Mouse (Mus musculus) thymus, postnatal 25 days (tissue): Measurements from ENCODE around the gene Cmtm3.
"Not testable (repeated sequence)": the region's sequence is repeated elsewhere in the genome, so short reads cannot be mapped to it uniquely, and the experiment has no call there.

Experiments
- DNase-seq: peaks from one replicate; pipeline ENCODE4 v3.0.0; 2022

The Cmtm3 gene

DNA sequence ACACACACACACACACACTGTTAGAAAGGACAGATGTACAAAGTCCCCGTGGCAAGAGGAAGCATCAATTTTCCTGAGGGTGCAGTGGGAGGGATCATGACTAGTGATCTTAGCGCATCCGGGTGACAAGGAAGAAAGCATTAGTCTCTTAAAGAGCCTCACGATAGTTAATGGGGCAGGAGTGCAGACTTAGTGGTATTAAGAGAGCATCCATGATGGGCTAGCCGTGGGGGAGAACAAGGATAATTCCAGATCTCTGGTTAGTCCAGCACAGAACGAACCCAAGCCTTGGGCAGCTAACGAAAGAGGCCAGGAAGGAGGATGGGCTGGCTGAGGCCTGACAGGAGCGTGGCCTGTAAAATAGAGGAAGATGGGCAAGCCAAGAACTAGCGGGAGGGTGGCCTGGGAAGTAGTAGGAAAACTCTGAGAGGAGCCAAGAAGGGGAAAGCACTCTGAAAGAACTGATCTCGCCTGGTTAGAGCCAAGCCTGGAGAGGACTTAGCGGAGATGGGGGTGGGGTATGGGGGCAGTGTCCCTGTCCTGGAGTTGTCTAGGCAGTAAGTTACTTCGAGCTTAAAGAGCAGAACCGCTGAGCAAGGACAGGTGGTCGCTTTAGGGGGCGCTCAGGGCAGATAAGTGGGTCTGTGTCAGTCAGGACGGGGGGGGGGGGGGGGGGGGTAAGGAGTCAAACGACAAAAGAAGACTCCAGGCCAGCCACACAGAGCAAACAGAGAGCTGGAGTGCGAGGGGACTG lies at the start of gene Cmtm3:
Gene Cmtm3 (plus strand): TSS at position 182 of the 754 bp plus-strand sequence.
- DNase-seq: no peak

- DNase-seq: not testable (repeated sequence)
These were observed 46.1 kb upstream of the Cmtm3 start, which contains the start of gene Cmtm2a for GRCm38 (mm10) chr8:104293081-104293480. Cmtm2a (minus strand) TSS chr8:104293181.

- DNase-seq: no peak
These were observed 44.8 kb upstream of the Cmtm3 start for GRCm38 (mm10) chr8:104294396-104294795.

DNA sequence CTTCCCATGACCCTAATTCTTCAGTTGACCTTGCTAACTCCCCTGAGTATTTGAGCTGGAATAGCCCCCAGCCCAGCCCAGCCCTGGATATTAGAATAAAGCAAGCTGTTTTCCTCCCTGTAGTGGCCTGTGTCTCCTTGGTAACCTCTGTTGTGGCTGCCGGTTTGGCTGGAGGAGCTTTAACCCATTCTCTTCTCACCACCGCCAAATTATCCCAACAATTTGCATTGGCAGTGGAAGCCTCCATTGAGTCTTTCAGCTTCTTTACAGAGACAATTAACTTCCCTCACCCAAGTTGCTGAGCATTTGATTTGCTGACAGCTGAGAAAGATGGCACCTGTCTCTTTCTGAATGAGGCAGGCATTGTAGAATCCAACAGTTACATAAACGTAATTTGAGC lies 37.6 kb upstream of the Cmtm3 start:
- DNase-seq: not testable (repeated sequence)

GRCm38 (mm10) chr8:104302536-104302935 lies 36.7 kb upstream of the Cmtm3 start:
- DNase-seq: not testable (repeated sequence)

- DNase-seq: no peak
These were observed 34.2 kb upstream of the Cmtm3 start for GRCm38 (mm10) chr8:104304962-104305361.

- DNase-seq: not testable (repeated sequence)
These were observed 30.9 kb upstream of the Cmtm3 start for GRCm38 (mm10) chr8:104308341-104308740.

- DNase-seq: not testable (repeated sequence)
These were observed 29.6 kb upstream of the Cmtm3 start, which contains the start of the genes Gm45711 and Cmtm1 for GRCm38 (mm10) chr8:104309441-104310155. Gm45711 (minus strand) TSS chr8:104310081. Cmtm1 (minus strand) TSS chr8:104310145.

DNA sequence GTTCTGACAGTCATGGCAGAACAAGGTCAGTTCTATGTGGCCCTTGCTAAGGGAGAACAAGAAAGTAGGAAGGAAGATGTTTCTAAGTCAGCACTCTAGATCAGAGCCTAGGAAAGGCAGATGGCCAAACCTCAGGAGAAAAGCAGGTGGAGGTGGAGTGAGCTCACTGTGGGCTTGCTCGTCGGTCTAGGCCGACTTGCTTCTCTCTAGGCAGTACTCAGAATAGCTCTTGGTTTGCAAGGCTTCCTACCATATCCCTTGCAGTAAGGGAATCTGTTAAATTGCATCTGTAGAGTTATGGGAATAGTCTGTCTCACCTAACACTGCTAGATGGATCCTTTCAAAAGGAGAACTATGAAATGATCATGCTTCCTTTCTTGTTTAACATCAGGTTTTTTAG lies 27.2 kb upstream of the Cmtm3 start:
- not testable (repeated sequence) for DNase-seq

GRCm38 (mm10) chr8:104313311-104313710 lies 25.9 kb upstream of the Cmtm3 start:
- no peak for DNase-seq

DNA sequence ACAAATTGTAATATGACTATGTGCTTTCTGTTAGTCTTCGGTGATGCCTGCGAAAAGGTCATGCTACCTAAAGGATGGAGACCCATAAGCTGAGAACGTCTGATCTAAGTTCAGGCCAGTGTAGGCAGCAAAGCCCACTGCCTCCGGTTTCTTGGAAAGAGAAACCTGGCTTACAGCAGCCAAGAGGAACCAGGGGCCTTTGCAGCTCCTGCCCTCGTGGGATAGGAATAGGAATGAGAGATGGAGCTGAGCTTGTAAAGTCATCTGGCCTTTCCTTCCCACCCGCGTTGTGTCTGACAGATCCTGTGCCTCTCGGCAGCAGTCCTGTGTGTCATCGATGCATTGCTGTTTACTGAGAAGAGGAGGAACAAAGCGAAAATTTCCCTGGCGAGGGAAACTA lies 17.9 kb upstream of the Cmtm3 start, which contains the start of gene Gm11020:
Gene Gm11020 (plus strand): TSS at position 301 of the 400 bp plus-strand sequence.
- not testable (repeated sequence) for DNase-seq

DNA sequence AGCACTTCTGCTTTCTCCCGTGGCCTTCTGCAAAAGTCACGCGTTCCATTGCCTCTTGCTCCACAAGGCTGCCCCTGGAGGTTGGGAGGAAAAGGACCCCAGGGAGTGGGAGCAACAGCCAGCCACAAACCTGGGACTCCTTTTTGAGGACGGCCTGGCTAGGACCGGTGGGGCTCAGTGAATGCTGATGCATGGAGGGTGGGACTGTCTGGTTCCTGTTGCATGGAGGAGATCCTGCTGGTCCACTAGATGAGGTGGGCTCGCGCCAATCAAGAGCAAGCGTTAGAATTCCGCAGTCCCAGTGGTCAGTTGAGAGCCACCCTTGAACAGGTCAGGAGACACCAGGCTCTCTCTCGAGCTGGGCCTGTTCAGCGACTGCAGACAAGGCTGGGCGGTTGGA lies 17.3 kb upstream of the Cmtm3 start, which contains the start of gene Cmtm2b:
Gene Cmtm2b (plus strand): TSS at position 301 of the 400 bp plus-strand sequence.
- DNase-seq: not testable (repeated sequence)

DNA sequence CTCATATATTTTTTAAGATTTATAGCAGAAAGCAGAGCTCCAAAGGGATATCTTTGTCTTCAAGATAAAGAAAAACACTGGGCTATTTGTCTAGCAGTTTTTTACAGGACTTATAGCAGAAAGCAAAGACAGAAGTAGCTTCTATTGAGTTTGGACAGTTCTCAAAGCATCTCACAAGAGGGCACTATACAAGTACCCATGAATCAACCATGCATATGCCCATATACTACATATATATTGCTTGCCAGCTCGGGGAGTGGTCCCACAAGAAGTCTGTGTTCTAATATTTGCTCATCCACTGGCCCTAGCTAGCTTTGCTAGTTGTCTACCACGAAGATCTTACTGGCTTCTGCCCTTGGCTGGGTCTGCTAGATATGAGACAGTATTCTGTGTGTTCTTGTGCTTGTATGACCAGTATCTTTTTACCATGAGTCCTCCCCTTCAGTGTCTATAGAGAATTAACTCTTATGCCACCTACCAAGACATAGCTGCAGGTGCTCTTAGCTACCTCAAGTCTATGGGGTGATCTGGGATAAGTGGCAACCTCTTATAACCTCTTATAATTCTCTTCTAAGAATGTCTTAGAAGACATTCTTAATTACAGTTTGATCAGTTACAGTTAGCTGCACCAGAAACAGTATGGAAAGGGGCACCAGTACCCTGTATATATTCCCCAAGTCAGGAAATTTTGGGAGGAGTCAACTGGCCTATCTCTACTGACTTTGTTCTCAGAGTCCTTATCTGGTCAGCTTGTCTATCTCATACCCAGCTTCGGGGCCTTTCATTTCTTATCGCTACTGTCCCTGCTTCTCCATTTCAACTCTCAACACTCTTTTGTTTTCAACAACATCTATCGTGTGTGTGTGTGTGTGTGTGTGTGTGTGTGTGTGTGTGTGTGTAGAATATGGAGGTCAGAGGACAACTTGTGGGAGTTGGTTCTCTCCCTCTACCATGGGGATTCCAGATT lies 6.3 kb upstream of the Cmtm3 start:
- DNase-seq: no peak

DNA sequence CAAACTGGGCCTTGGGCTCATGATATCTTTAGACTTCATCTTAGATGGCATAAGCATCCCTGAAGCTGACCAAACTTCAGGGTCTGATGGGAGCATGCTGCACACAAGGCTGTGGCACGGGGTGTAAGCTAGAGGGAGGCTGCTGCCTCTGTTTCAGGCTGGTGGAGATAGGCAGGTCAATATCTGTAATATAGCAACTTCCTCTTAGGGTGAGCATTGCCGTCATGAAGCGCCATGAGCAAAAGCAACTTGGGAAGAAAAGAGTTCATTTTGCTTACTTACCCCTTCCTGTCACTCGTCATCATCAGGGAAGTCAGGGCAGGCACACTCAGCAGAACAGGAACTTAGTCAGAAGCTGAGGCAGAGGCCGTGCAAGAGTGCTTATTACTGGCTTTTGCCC lies 5.4 kb upstream of the Cmtm3 start:
- DNase-seq: no peak

GRCm38 (mm10) chr8:104334196-104334595 lies 5.0 kb upstream of the Cmtm3 start:
- DNase-seq: no peak

GRCm38 (mm10) chr8:104336806-104337205 lies 2.4 kb upstream of the Cmtm3 start:
- DNase-seq: no peak

DNA sequence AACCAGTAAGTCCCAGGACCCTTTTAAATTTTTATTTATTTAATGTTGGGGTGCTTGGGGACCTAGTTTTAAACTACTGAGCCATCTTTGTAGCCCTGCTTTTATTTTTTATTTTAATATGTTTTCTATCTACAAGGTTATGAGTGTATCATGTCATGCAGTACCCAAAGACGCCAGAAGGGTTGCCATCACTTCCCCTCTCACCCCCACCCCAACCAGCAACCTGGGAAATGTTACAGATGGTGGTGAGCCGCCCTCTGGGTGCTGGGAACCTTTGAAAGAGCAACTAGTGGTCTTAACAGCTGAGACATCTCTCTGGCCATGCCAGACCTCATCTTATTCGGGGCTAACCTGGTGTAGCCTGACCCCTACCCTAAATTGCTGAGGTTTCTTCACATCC lies 1.3 kb upstream of the Cmtm3 start:
- peak; percentile 21 for DNase-seq

DNA sequence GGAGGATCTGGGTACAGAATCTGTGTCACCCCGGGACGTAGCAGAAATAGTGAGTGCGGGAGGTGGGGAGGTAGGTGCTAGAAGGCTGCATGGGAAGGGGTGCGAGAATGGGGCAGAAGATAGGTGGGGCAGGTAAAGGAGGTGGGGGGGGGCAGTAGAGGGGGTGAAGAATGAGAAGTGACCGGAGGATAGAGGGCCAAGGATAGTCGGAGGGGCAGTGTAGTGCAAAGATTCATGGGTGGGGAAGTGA lies 698 bp downstream of the Cmtm3 start:
- DNase-seq: no peak

DNA sequence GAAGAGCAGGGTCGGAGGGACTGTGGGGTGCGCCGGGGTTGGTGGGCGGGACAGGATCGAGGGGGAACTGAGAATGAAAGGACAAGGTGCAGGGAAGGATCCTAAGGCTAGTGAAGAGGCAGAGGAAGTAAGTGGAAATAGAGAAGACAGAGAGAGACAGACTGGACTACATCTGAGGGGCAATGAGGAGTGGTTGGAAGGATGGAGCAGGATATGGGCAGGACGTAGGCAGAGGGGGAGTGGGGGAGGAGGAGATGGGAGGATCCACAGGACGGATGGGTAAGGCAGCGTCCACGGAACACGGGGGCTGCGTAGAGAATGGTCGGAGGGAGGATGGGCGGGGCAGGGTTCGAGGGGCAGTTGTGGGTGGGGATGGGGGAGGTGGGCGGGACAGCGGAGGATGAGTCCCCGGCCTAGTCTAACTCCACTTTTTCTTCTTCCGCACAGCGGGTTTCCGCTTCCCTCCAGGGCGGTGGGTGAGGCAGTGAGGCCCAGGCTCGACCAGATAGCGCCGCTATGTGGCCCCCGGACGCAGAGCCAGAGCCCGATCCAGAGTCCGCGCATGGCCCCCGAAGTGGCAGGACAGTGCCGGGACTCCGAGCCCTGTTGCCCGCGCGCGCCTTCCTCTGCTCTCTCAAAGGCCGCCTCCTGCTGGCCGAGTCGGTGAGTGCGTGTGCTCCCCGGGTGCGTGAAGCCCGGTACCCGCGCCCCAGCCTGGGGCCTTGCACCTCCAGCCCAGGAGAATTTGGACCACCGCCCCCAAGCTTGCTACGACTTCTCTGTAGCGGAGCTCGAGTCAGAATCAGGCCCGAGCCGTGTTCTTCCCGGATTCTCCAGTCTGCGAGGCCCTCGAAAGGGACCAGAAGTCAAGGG lies 1.3 kb downstream of the Cmtm3 start:
- DNase-seq: peak; percentile 82

GRCm38 (mm10) chr8:104341106-104341561 lies 1.9 kb downstream of the Cmtm3 start:
- DNase-seq: no peak

GRCm38 (mm10) chr8:104341678-104342077 lies 2.5 kb downstream of the Cmtm3 start:
- DNase-seq: no peak

DNA sequence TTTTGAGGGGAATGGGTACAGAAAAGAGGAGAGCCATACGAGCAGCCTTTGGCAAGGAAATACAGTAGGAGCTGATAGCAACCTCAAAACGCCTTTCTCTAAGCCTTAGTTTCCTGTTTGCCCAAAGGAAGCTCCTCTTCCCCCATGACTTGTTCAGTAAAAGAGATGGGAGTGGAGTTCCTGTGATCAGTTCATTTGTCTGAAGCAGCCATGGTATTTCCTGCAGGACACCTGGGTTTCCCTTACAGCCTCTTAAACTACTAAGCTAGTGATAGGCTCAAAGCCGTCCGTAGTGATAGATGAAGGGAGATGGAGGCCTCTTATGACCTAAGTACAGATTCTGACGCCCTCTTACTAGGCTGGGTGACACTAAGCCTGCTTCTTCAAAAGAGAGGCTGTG lies 3.2 kb downstream of the Cmtm3 start:
- DNase-seq: no peak
